Mouse (Mus musculus) cerebellum, adult 2 months (tissue): ENCODE measurements around the gene Cdk6. TPM values are rescaled to one million over a fixed set of nuclear protein-coding genes. Genes with fewer than 3 reads are reported as not detected.

Source experiments
- DNase-seq, 2 experiments: peaks; one replicate each; pipeline ENCODE4 v3.0.0; 2021
- H3K27ac ChIP-seq: fragments of 200-500 bp; 2 replicates; pipeline ENCODE4 v1.5.1; 2012; ENCODE audit warnings: low read length, control low read depth, inconsistent platforms; ENCODE audit not compliant: insufficient read depth
- H3K27me3 ChIP-seq: fragments of 200-500 bp; 2 replicates; pipeline ENCODE4 v1.6.1; 2012; ENCODE audit warnings: inconsistent platforms, mild to moderate bottlenecking, low read length, moderate library complexity; ENCODE audit not compliant: control insufficient read depth, insufficient read depth
- H3K4me1 ChIP-seq: fragments of 200-500 bp; 2 replicates; pipeline ENCODE4 v1.6.1; 2011; ENCODE audit warnings: low read length; ENCODE audit not compliant: control insufficient read depth, insufficient read depth
- H3K4me3 ChIP-seq: fragments of 200-500 bp; replicated peaks from 2 replicates; pipeline ENCODE3; 2011; ENCODE audit warnings: mild to moderate bottlenecking, low read depth, low read length, control low read depth; ENCODE audit not compliant: insufficient read depth
- CTCF ChIP-seq: fragments of 200-500 bp; IDR thresholded peaks from 2 replicates; pipeline ENCODE4 v1.5.1; 2011; ENCODE audit warnings: low read depth, mild to moderate bottlenecking, control low read depth, low read length, moderate library complexity, borderline replicate concordance; ENCODE audit not compliant: insufficient read depth
- POLR2A ChIP-seq: fragments of 200-500 bp; IDR thresholded peaks from 2 replicates; pipeline ENCODE4 v1.6.1; 2011; ENCODE audit warnings: low read length, control low read depth, borderline replicate concordance; ENCODE audit not compliant: insufficient read depth
- WGBS: fragments of 180-500 bp; shearing (Covaris S2); methylation state at CpG from one replicate; pipeline ENCODE4 v1.1.7; 2018; 5-methylcytosine and 5-hydroxymethylcytosine counted together
- polyA plus RNA-seq: library from polyadenylated mRNA; depleted of rRNA; stranded (reverse); fragments of >200 nt; gene quantifications from 2 replicates; pipeline ENCODE4 v1.2.3, GENCODE M21; 2012

Gene Cdk6
- polyA plus RNA-seq, 1 experiment, result 0.39 TPM

GRCm38 (mm10) chr5:3386731-3387087 is 45.4 kb downstream of the Cdk6 start:
- DNase-seq, result no peak
- Histone ChIP-seq H3K4me3 (no peak overlapping the region), H3K4me1 (no peaks in the 10 kb centered on the region), H3K27me3 (no peaks in the 10 kb centered on the region), H3K27ac (no peak overlapping the region)
- TF ChIP-seq POLR2A (no peak), CTCF (no peak)
- WGBS, result 48% methylated on average over 4 of the region's 4 CpGs

- Histone ChIP-seq H3K27me3 (no peaks in the 10 kb centered on the region), H3K4me1 (no peaks in the 10 kb centered on the region), H3K4me3 (no peak overlapping the region), H3K27ac (no peak overlapping the region)
- DNase-seq, result no peak
- no peak for TF ChIP-seq CTCF
- TF ChIP-seq POLR2A, result no peak
- 14% methylated on average over 5 of the region's 5 CpGs for WGBS
Measured at GRCm38 (mm10) chr5:3387138-3387537, 45.9 kb downstream of the Cdk6 start.

- 90% methylated on average over 3 of the region's 3 CpGs for WGBS
Measured at GRCm38 (mm10) chr5:3392856-3393255, 51.6 kb downstream of the Cdk6 start.

GRCm38 (mm10) chr5:3394145-3394544 is 52.9 kb downstream of the Cdk6 start:
- no peak overlapping the region for H3K27ac ChIP-seq
- no peak overlapping the region for H3K4me3 ChIP-seq
- H3K27me3 ChIP-seq, result no peaks in the 10 kb centered on the region; the same call in 1 of the 2 replicates
- peaks cover 10% of the 10 kb centered on the region; the same call in 1 of the 2 replicates for H3K4me1 ChIP-seq
- TF ChIP-seq POLR2A, result no peak
- TF ChIP-seq CTCF, result no peak
- 78% methylated on average over 7 of the region's 7 CpGs for WGBS
- no peak for DNase-seq

More at GRCm38 (mm10) chr5:3392856-3393255, 51.6 kb downstream of the Cdk6 start:
- Histone ChIP-seq H3K4me3 (no peak overlapping the region), H3K27ac (no peak overlapping the region), H3K27me3 (no peaks in the 10 kb centered on the region; the same call in 1 of the 2 replicates), H3K4me1 (peaks cover 10% of the 10 kb centered on the region; the same call in 1 of the 2 replicates)
- TF ChIP-seq POLR2A (no peak), CTCF (no peak)
- DNase-seq, result no peak

GRCm38 (mm10) chr5:3395020-3395419 is 53.7 kb downstream of the Cdk6 start:
- H3K27ac ChIP-seq, result no peak overlapping the region

DNA sequence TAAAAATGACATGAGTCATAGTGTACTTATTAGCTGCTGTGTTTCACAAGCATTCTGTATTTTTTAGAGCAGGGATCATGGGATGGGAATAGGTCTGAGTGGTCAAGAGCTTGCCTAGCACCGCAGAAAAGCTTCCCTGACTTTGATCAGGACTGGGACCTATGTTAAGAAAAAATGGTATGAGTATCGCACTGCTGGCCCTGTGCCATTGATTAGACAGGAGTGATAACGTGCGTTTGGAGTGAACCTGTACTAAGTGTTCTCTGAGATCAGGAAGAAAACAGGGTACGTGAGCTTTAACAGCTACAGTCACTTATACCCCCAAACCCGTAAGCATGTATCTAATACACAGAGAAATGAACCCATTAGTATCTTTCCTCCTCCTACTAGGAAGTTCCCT is 54.9 kb downstream of the Cdk6 start:
- Histone ChIP-seq H3K27ac (no peak overlapping the region), H3K4me3 (no peak overlapping the region), H3K4me1 (peaks cover 10% of the 10 kb centered on the region; the same call in 1 of the 2 replicates), H3K27me3 (no peaks in the 10 kb centered on the region; the same call in 1 of the 2 replicates)
- WGBS, result 68% methylated on average over 6 of the region's 6 CpGs
- TF ChIP-seq CTCF, result no peak
- no peak for TF ChIP-seq POLR2A
- DNase-seq, result no peak

More at GRCm38 (mm10) chr5:3395020-3395419, 53.7 kb downstream of the Cdk6 start:
- TF ChIP-seq POLR2A (no peak), CTCF (no peak)
- H3K27me3 ChIP-seq, result no peaks in the 10 kb centered on the region; the same call in 1 of the 2 replicates
- H3K4me3 ChIP-seq, result no peak overlapping the region
- peak; percentile 11 to 13 for DNase-seq
- 11% methylated on average over 6 of the region's 6 CpGs for WGBS
- peaks cover 10% of the 10 kb centered on the region; the same call in 1 of the 2 replicates for H3K4me1 ChIP-seq

GRCm38 (mm10) chr5:3396910-3397575 is 55.8 kb downstream of the Cdk6 start:
- no peak overlapping the region for H3K27ac ChIP-seq
- DNase-seq, result no peak
- peaks cover 10% of the 10 kb centered on the region; the same call in 1 of the 2 replicates for H3K4me1 ChIP-seq
- H3K4me3 ChIP-seq, result no peak overlapping the region
- TF ChIP-seq POLR2A (no peak), CTCF (no peak)
- no peaks in the 10 kb centered on the region; the same call in 1 of the 2 replicates for H3K27me3 ChIP-seq
- WGBS, result 92% methylated on average over 11 of the region's 11 CpGs
